Mouse (Mus musculus) heart, embryonic 11.5 days (tissue): ENCODE results near the gene Stk24. TPM values are rescaled to one million over a fixed set of nuclear protein-coding genes. Genes with fewer than 3 reads are reported as not detected.

ENCODE experiments used
- ATAC-seq: fragments of 200-750 bp; cut with Nextera tagmentation; replicated peaks from 2 replicates; pipeline ENCODE4 v1.8.0; 2017; ENCODE audit warnings: moderate library complexity; ENCODE audit not compliant: insufficient number of reproducible peaks, low FRiP score, low TSS enrichment
- H3K27ac ChIP-seq: fragments of 300-500 bp; sonication (generic); 2 replicates; pipeline ENCODE4 v1.5.1; 2014; ENCODE audit warnings: mild to moderate bottlenecking, low read depth, low read length
- H3K27me3 ChIP-seq: fragments of 300-500 bp; sonication (generic); 2 replicates; pipeline ENCODE4 v1.6.1; 2014; ENCODE audit warnings: mild to moderate bottlenecking, low read length, mixed read lengths; ENCODE audit not compliant: control insufficient read depth, insufficient read depth
- H3K36me3 ChIP-seq: fragments of 300-500 bp; sonication (generic); 2 replicates; pipeline ENCODE4 v1.6.1; 2014; ENCODE audit warnings: mild to moderate bottlenecking, low read length, moderate library complexity, mixed read lengths; ENCODE audit not compliant: control insufficient read depth, insufficient read depth
- H3K4me1 ChIP-seq: fragments of 300-500 bp; sonication (generic); 2 replicates; pipeline ENCODE4 v1.6.1; 2014; ENCODE audit warnings: low read length; ENCODE audit not compliant: control insufficient read depth, insufficient read depth
- H3K4me2 ChIP-seq: fragments of 300-500 bp; sonication (generic); 2 replicates; pipeline ENCODE4 v1.6.1; 2014; ENCODE audit warnings: mild to moderate bottlenecking, moderate library complexity
- H3K4me3 ChIP-seq: fragments of 300-500 bp; sonication (generic); 2 replicates; pipeline ENCODE4 v1.5.1; 2014; ENCODE audit warnings: low read depth, low read length
- H3K9ac ChIP-seq: fragments of 300-500 bp; sonication (generic); 2 replicates; pipeline ENCODE4 v1.6.1; 2014; ENCODE audit warnings: mild to moderate bottlenecking, low read depth, low read length, moderate library complexity
- H3K9me3 ChIP-seq: fragments of 300-500 bp; sonication (generic); replicated peaks from 2 replicates; pipeline ENCODE4 v1.6.1; 2016; ENCODE audit warnings: low read length; ENCODE audit not compliant: control insufficient read depth
- WGBS: fragments of 180-500 bp; shearing (Covaris S2); extraction: QIAGEN DNeasy Blood & Tissue Kit; methylation state at CpG from one replicate; pipeline ENCODE4 v1.1.7; 2014; ENCODE audit not compliant: insufficient replicate concordance; 5-methylcytosine and 5-hydroxymethylcytosine counted together
- polyA plus RNA-seq: library from polyadenylated mRNA; unstranded; fragments of >200 nt; fragmentation: Nextera tagmentation; extraction: Ambion mirVana; gene quantifications from 2 replicates; pipeline ENCODE4 v1.2.1, GENCODE M21; 2014

Gene Stk24
- polyA plus RNA-seq, 1 experiment from 2014 or later, result 37.7 TPM

DNA sequence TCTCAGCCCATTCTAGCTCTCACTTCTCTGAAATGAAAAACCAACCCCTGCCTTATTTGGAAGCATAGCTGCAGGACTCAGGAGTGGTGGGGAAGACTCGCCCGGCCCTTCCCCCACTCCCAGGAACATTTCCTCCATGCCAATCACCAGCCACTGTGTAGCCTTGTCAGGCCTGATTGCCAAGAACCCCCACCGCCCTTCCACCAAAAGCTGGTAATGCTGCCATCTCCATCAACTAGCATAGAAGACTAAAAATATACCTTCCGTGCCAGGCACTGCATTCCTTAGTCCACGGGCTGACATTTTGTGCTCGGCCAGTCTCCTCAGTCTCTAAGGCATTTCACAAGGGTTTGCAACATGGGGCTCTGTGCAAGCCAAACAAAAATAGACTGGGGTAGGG lies 109.3 kb downstream of the Stk24 start:
- Histone ChIP-seq H3K9ac (no peak overlapping the region), H3K36me3 (peaks cover 25% of the 10 kb centered on the region), H3K4me3 (no peak overlapping the region), H3K9me3 (no peaks in the 10 kb centered on the region), H3K4me1 (peaks cover 16% of the 10 kb centered on the region; the same call in 1 of the 2 replicates), H3K27ac (peak overlapping the region; percentile 31), H3K27me3 (no peaks in the 10 kb centered on the region), H3K4me2 (no peak overlapping the region)
- WGBS, result 45% methylated on average over 6 of the region's 6 CpGs
- ATAC-seq, result no peak

DNA sequence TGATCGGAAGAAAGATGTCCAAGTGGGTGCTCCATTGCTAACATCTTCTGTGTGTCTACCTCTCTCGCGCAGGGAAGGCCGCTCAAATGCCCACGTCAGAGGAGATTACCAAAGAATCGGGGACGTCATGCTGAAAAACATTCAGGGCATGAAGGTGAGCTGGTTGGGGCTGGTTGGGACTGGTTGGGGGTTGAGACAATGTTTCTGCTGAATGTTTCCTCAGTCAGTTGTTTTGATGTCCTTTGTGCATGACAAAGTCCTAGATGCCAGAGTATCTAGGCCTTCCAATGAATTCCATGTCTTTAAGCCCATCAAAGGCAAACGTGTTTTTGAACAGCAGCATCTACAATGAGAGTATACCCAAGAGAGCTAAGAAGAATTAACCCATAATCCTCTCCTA lies 112.0 kb downstream of the Stk24 start:
- Histone ChIP-seq H3K4me3 (no peak overlapping the region), H3K9ac (no peak overlapping the region), H3K4me1 (peaks cover 18% of the 10 kb centered on the region; the same call in 1 of the 2 replicates), H3K36me3 (peaks cover 19% of the 10 kb centered on the region), H3K27me3 (no peaks in the 10 kb centered on the region), H3K27ac (no peak overlapping the region), H3K9me3 (no peaks in the 10 kb centered on the region), H3K4me2 (no peak overlapping the region)
- 90% methylated on average over 8 of the region's 8 CpGs for WGBS
- ATAC-seq, result no peak

DNA sequence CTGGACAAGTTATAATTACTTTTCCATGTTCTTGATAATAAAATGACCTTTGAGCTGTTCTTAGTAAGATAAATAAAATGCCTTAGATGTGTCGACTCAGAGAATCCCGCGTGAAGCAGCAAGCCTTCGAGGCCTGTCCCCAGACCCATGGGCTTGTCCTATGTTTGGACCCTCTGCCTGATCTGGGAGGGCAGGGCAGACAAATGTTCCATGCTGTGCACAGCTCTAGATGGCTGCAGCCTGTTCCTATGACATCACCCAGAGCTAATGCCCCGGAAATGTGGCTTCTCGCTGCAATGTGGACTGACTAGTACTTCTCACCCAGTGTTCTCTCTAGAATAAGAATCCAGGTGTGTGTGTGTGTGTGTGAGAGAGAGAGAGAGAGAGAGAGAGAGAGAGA lies 115.4 kb downstream of the Stk24 start:
- H3K27ac ChIP-seq, result no peak overlapping the region
- 64% methylated on average over 6 of the region's 6 CpGs for WGBS

DNA sequence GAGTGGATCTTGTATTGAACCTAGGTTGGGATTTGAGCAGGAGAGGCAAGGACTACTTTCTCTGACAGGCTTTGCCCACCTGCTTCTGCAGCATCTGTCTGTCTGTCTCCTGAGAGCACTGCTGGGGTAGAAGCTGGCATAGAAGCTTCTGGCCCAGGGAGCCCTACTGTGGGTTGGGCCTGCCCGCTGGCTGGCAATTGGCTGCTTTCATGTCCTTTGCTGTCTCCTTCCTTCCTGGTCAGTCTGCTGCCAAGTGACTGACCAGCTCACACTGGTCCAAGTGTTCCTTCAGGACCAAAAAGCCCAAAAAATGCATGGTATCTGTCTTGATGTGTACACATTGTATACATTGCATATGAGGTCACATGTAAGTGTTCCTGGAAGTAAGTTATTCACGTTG lies 115.9 kb downstream of the Stk24 start:
- Histone ChIP-seq H3K9me3 (no peaks in the 10 kb centered on the region), H3K4me1 (peaks cover 20% of the 10 kb centered on the region), H3K36me3 (peaks cover 5% of the 10 kb centered on the region), H3K9ac (no peak overlapping the region), H3K4me2 (no peak overlapping the region), H3K4me3 (no peak overlapping the region), H3K27me3 (no peaks in the 10 kb centered on the region), H3K27ac (no peak overlapping the region)
- no peak for ATAC-seq
- WGBS, result 76% methylated on average over 2 of the region's 2 CpGs

More for the DNA sequence above, 115.4 kb downstream of the Stk24 start:
- Histone ChIP-seq H3K4me1 (peaks cover 20% of the 10 kb centered on the region), H3K36me3 (peaks cover 5% of the 10 kb centered on the region), H3K9ac (no peak overlapping the region), H3K4me2 (no peak overlapping the region), H3K9me3 (no peaks in the 10 kb centered on the region), H3K27me3 (no peaks in the 10 kb centered on the region), H3K4me3 (no peak overlapping the region)
- ATAC-seq, result no peak

DNA sequence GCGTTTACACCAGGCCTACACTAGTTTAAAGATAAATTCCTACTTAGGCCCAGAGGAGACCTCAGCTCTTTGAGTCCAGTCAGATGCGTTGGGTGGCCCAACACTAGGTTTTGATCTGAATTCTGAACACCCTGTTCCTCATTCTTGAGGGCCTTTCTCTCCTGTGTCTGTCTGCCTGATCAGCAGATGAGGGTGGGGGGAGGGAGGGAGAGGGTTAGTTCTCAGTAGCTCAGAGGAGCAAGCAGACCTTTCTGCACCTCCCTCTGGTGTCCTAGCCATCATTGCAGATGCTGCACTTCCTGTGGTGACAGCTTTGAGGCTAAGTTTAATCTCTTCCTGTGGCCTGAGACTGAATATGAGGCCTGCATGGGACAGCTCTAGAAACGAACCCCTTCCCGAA lies 117.2 kb downstream of the Stk24 start:
- Histone ChIP-seq H3K4me2 (no peak overlapping the region), H3K27ac (no peak overlapping the region), H3K9me3 (no peaks in the 10 kb centered on the region), H3K4me3 (no peak overlapping the region), H3K4me1 (peaks cover 20% of the 10 kb centered on the region), H3K27me3 (no peaks in the 10 kb centered on the region), H3K9ac (no peak overlapping the region), H3K36me3 (peaks cover 4% of the 10 kb centered on the region)
- ATAC-seq, result no peak
- WGBS, result 69% methylated on average over 4 of the region's 4 CpGs

DNA sequence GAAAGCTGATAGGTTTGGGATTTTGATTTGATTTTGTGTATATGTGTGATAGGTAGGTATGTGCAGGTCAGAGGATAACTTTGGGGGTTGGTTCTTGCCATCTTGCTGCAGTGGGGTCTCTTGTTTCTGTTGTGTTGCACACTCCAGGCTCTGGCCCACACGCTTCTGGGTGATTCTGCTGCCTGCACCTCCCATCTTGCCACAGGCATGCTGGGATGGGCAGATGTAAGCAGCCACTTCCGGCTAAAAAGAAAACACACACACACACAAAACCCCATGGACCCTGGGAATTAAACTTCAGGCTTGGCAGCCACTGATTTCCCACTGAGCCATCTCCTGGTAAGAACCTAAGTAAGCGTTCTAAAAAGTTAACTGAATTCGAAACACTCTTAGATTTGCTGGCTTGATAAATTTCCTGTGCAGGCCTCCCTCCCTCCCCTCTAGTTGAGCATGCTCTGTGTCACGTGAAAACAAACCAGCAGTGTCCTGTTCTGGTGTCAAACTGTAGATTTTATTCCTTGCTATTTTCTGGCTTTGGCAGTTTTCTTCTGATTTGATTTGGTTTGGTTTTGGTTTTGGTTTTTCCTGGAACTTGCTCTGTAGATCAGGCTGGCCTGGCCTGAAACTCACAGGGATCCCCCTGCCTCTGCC lies 118.5 kb downstream of the Stk24 start:
- Histone ChIP-seq H3K4me3 (no peak overlapping the region), H3K36me3 (peaks cover 5% of the 10 kb centered on the region), H3K9me3 (no peaks in the 10 kb centered on the region), H3K9ac (no peak overlapping the region), H3K27ac (no peak overlapping the region), H3K4me2 (no peak overlapping the region), H3K4me1 (peaks cover 14% of the 10 kb centered on the region), H3K27me3 (no peaks in the 10 kb centered on the region)
- ATAC-seq, result no peak
- 74% methylated on average over 5 of the region's 5 CpGs for WGBS

DNA sequence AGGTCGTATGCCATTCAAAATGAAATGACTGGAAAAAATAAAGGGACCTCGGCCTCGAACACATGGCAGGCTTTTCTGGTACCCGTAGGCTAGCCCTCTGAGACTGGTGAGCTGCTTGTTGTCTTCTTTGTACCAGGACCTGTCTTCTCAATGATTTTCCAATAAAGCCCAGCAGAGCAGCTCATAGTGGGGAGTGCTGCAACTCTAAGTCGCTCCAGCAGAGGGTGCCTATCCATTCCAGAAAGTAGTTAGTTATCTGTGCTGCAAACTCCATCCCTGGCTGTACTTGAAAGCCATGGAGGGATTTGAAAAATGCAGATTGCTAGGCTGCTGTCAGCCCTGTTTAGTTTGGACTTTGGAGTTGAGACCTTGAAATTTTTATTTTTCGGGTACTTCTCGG lies 120.0 kb downstream of the Stk24 start:
- H3K4me3 ChIP-seq, result no peak overlapping the region
- no peaks in the 10 kb centered on the region for H3K27me3 ChIP-seq
- no peak overlapping the region for H3K4me2 ChIP-seq
- H3K9ac ChIP-seq, result no peak overlapping the region
- no peak for ATAC-seq
- H3K4me1 ChIP-seq, result peaks cover 9% of the 10 kb centered on the region
- 44% methylated on average over 7 of the region's 7 CpGs for WGBS
- no peak overlapping the region for H3K27ac ChIP-seq
- H3K9me3 ChIP-seq, result no peaks in the 10 kb centered on the region
- H3K36me3 ChIP-seq, result peaks cover 3% of the 10 kb centered on the region

DNA sequence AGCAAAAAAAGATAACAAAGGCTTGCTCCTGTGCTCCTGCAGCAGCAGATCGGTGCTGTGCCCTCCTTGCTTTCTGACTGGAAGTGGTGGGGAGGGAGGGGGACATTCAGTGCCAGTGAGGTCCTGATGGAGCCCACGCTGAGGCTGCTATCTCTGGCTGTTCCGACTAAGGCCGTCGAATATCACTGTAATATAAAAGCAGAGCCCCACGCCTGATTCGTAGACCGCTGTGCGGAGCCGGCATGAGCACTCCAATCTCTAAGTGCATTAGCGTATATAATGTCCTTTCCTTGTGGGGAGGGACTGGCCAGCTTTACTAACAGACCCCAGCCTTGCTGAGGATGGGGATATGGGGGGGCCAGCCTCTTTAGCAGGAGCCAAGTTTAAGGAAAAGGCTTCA lies 120.5 kb downstream of the Stk24 start:
- no peaks in the 10 kb centered on the region for H3K27me3 ChIP-seq
- no peak overlapping the region for H3K27ac ChIP-seq
- no peak for ATAC-seq
- H3K9ac ChIP-seq, result no peak overlapping the region
- no peak overlapping the region for H3K4me3 ChIP-seq
- no peak overlapping the region for H3K4me2 ChIP-seq
- WGBS, result 76% methylated on average over 11 of the region's 11 CpGs
- peaks cover 3% of the 10 kb centered on the region for H3K36me3 ChIP-seq
- peaks cover 9% of the 10 kb centered on the region for H3K4me1 ChIP-seq
- H3K9me3 ChIP-seq, result no peaks in the 10 kb centered on the region

DNA sequence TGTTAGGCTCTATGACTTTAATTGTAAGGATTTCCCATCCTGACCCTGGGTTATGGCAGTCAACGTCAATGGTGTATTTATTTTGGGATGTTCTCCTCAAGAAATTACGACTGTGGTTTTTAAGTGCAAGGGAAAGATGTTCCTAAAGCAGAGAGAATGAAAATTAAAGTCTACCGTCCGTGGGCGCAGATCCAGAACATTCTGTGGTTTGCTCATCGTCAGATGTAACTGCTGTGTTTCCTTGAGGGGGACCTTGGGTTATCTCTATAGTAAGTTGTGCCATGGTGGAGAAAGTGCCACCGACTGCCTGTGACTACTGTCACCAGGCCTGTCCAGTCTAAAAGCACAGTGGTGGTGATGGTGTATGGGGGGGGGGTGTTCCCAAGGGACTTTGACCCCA lies 122.9 kb downstream of the Stk24 start:
- Histone ChIP-seq H3K4me1 (no peaks in the 10 kb centered on the region), H3K27ac (no peak overlapping the region), H3K9me3 (no peaks in the 10 kb centered on the region), H3K9ac (no peak overlapping the region), H3K4me2 (no peak overlapping the region), H3K27me3 (no peaks in the 10 kb centered on the region), H3K4me3 (no peak overlapping the region), H3K36me3 (peaks cover 6% of the 10 kb centered on the region)
- 82% methylated on average over 7 of the region's 7 CpGs for WGBS
- no peak for ATAC-seq
